Mouse (Mus musculus) lung, postnatal 36 days (tissue): ENCODE results near the gene Synj2bp.
"Not testable (repeated sequence)": the region's sequence is repeated elsewhere in the genome, so short reads cannot be mapped to it uniquely, and the experiment has no call there.

Source experiments
- DNase-seq: peaks from one replicate; pipeline ENCODE4 v3.0.0; 2022; ENCODE audit warnings: mixed read lengths

Gene Synj2bp

GRCm38 (mm10) chr12:81532316-81533028 lies at the start of gene Synj2bp, which contains the start of gene Gm20498:
TSS of gene Synj2bp (minus strand) at chr12:81532911.
TSS of gene Gm20498 (minus strand) at chr12:81532905.
- DNase-seq: peak; percentile 88

- no peak for DNase-seq
Observed at GRCm38 (mm10) chr12:81568374-81568773, 35.7 kb upstream of the Synj2bp start, which contains the start of gene Adam21. TSS of gene Adam21 (minus strand) at chr12:81568474.

- DNase-seq: no peak
Observed at GRCm38 (mm10) chr12:81567931-81568330, 35.2 kb upstream of the Synj2bp start.

- DNase-seq: no peak
Observed at GRCm38 (mm10) chr12:81564173-81564572, 31.5 kb upstream of the Synj2bp start.

- DNase-seq: no peak
Observed at GRCm38 (mm10) chr12:81549286-81549685, 16.6 kb upstream of the Synj2bp start.

GRCm38 (mm10) chr12:81547163-81547562 lies 14.5 kb upstream of the Synj2bp start:
- DNase-seq: no peak

- no peak for DNase-seq
Observed at GRCm38 (mm10) chr12:81533029-81533419, 313 bp upstream of the Synj2bp start.

GRCm38 (mm10) chr12:81530587-81530986 lies 2.1 kb downstream of the Synj2bp start:
- not testable (repeated sequence) for DNase-seq

- not testable (repeated sequence) for DNase-seq
Observed at GRCm38 (mm10) chr12:81496906-81497305, 35.8 kb downstream of the Synj2bp start.

GRCm38 (mm10) chr12:81490491-81490890 lies 42.2 kb downstream of the Synj2bp start:
- DNase-seq: no peak

GRCm38 (mm10) chr12:81485311-81485710 lies 47.4 kb downstream of the Synj2bp start:
- DNase-seq: no peak

- DNase-seq: peak; percentile 92
Observed at GRCm38 (mm10) chr12:81484727-81485191, 48.0 kb downstream of the Synj2bp start, which contains the start of gene Cox16. TSS of gene Cox16 (minus strand) at chr12:81485127.

GRCm38 (mm10) chr12:81484212-81484611 lies 48.5 kb downstream of the Synj2bp start:
- no peak for DNase-seq

GRCm38 (mm10) chr12:81483656-81484055 lies 49.1 kb downstream of the Synj2bp start:
- DNase-seq: peak; percentile 7

GRCm38 (mm10) chr12:81459051-81459450 lies 73.7 kb downstream of the Synj2bp start:
- DNase-seq: not testable (repeated sequence)
